Mouse (Mus musculus): Measurements from ENCODE around the gene Lmtk3. TPM values are rescaled to one million over a fixed set of nuclear protein-coding genes. Genes with fewer than 3 reads are reported as not detected.

Lmtk3 gene
- polyA plus RNA-seq, 1 experiment, result 0.11 TPM

DNA sequence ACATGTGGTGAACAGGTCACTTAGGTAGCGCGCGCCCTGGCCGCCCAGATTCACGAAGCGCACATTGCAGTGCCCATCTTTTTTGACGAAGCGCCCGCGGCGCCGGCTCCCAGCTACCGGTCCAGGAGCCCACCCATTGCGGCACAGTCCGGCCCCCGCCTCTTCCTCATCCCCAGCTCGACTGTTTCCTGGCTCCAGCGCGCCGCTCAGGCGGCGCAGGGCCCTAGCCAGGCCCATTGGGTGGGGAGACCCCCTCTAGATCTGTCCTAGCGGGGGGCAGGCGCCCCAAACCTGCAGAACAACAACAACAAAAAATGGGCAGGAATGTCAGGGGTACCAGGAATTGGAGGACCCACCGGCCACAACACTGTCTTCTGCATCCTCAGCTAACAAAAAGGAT is 36.3 kb downstream of the Lmtk3 start:
- no peak overlapping the region for H3K4me2 ChIP-seq (ENCODE audit: low read depth)
- H3K27me3 ChIP-seq (ENCODE audit: control insufficient read depth, insufficient read depth, insufficient read length), result no peaks in the 10 kb centered on the region
- H3K4me3 ChIP-seq, result no peak overlapping the region
- TF ChIP-seq REST (IDR thresholded peaks at IDR 0.05; ENCODE audit: insufficient read depth, insufficient read length) (no peak), MYOG (IDR thresholded peaks at IDR 0.05; ENCODE audit: control insufficient read depth in 1 of 3, insufficient read depth in 1 of 3, insufficient read length in 2 of 3, low read depth in 2 of 3) (no peak), E2F4 (IDR thresholded peaks at IDR 0.05; ENCODE audit: insufficient read depth) (no peak), POLR2A (IDR thresholded peaks at IDR 0.05; ENCODE audit: insufficient read length, low read depth) (no peak), SRF (IDR thresholded peaks at IDR 0.05; ENCODE audit: control insufficient read depth, insufficient read length, low read depth) (no peak), USF1 (IDR thresholded peaks at IDR 0.05; ENCODE audit: low read depth) (no peak), MAX (IDR thresholded peaks at IDR 0.05; ENCODE audit: low read depth) (no peak)
- no peak overlapping the region for H3ac ChIP-seq (ENCODE audit: control insufficient read depth, insufficient read length)
- H3K79me2 ChIP-seq (ENCODE audit: control insufficient read depth, insufficient read depth), result no peaks in the 10 kb centered on the region
- no peaks in the 10 kb centered on the region for H3K36me3 ChIP-seq (ENCODE audit: control insufficient read depth, insufficient read depth)

DNA sequence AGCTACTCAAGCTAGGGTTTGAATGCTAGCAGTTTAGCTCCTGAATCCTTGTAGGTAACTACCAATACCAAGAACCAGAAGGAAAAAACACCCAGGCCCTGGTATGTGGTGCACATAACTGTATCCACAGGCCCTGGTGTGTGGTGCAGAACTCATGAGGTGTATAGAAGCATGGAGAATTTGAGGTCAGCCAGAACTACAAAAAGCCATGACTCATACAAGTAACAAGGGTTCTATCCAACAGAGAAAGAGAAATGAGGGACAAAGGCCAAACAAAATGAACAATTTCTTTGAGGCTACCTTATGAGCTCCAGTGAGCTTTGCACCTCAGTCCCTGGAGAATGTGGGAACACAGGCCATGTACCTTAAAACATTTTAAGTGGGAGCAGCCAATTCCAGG is 37.4 kb downstream of the Lmtk3 start:
- Histone ChIP-seq H3K27me3 (ENCODE audit: control insufficient read depth, insufficient read depth, insufficient read length) (no peaks in the 10 kb centered on the region), H3K79me2 (ENCODE audit: control insufficient read depth, insufficient read depth) (no peaks in the 10 kb centered on the region), H3K36me3 (ENCODE audit: control insufficient read depth, insufficient read depth) (peaks cover 3% of the 10 kb centered on the region), H3K4me2 (ENCODE audit: low read depth) (no peak overlapping the region), H3K4me3 (no peak overlapping the region), H3ac (ENCODE audit: control insufficient read depth, insufficient read length) (no peak overlapping the region)
- TF ChIP-seq TCF12 (IDR thresholded peaks at IDR 0.05; ENCODE audit: insufficient read depth, poor library complexity, severe bottlenecking), result no peak
- TF ChIP-seq SRF (IDR thresholded peaks at IDR 0.05; ENCODE audit: control insufficient read depth, insufficient read length, low read depth), result no peak
- no peak for TF ChIP-seq MYOG (IDR thresholded peaks at IDR 0.05; ENCODE audit: control insufficient read depth in 1 of 3, insufficient read depth in 1 of 3, insufficient read length in 2 of 3, low read depth in 2 of 3)
- TF ChIP-seq REST (IDR thresholded peaks at IDR 0.05; ENCODE audit: insufficient read depth, insufficient read length), result no peak
- no peak for TF ChIP-seq MYOD1 (IDR thresholded peaks at IDR 0.05; ENCODE audit: control insufficient read depth in 1 of 3, insufficient read length in 2 of 3, low read depth in 2 of 3)
- no peak for TF ChIP-seq E2F4 (IDR thresholded peaks at IDR 0.05; ENCODE audit: insufficient read depth)
- no peak for TF ChIP-seq CEBPB (IDR thresholded peaks at IDR 0.05; ENCODE audit: insufficient read depth, poor library complexity, severe bottlenecking)
- no peak for TF ChIP-seq MAX (IDR thresholded peaks at IDR 0.05; ENCODE audit: low read depth)
- TF ChIP-seq POLR2A (IDR thresholded peaks at IDR 0.05; ENCODE audit: insufficient read length, low read depth), result no peak
- TF ChIP-seq POLR2AphosphoS2 (IDR thresholded peaks at IDR 0.05; ENCODE audit: insufficient read length, low read depth), result no peak
- no peak for TF ChIP-seq USF1 (IDR thresholded peaks at IDR 0.05; ENCODE audit: low read depth)
- TF ChIP-seq TCF3 (IDR thresholded peaks at IDR 0.05; ENCODE audit: insufficient read length, low read depth), result no peak

DNA sequence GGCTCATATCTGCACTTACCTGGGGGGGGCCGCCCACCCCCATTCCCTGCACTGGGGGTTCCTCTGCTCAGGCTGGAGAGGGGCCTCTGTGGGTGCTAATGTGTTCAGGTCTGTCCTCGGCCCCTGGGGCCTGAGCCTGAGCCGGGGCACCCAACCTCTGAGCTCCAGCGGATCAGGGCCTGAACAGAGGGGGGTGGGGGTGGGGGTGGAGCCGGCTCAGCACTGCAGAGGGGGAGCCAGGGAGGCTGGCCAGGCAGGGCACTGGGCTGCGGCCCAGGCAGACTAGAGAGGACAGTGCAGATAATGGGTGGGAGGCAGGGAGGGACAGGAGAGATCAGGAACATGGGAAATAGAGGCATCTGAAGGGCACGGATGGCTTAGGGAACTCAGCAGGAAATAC is 41.1 kb downstream of the Lmtk3 start, which contains the start of gene Kcnj14:
Gene Kcnj14, minus strand, starts transcription at position 185 of the 400 bp plus-strand sequence.
- H3K36me3 ChIP-seq (ENCODE audit: control insufficient read depth, insufficient read depth), result peaks cover 9% of the 10 kb centered on the region
- no peak within 1 kb of the TSS for H3K4me3 ChIP-seq
- no peak within 1 kb of the TSS for H3ac ChIP-seq (ENCODE audit: control insufficient read depth, insufficient read length)
- TF ChIP-seq MAX (IDR thresholded peaks at IDR 0.05; ENCODE audit: low read depth) (no peak), USF1 (IDR thresholded peaks at IDR 0.05; ENCODE audit: low read depth) (no peak), MYOD1 (IDR thresholded peaks at IDR 0.05; ENCODE audit: control insufficient read depth in 1 of 3, insufficient read length in 2 of 3, low read depth in 2 of 3) (no peak), CEBPB (IDR thresholded peaks at IDR 0.05; ENCODE audit: insufficient read depth, poor library complexity, severe bottlenecking) (no peak), POLR2A (IDR thresholded peaks at IDR 0.05; ENCODE audit: insufficient read length, low read depth) (no peak), REST (IDR thresholded peaks at IDR 0.05; ENCODE audit: insufficient read depth, insufficient read length) (no peak), SRF (IDR thresholded peaks at IDR 0.05; ENCODE audit: control insufficient read depth, insufficient read length, low read depth) (no peak)
- H3K27me3 ChIP-seq (ENCODE audit: control insufficient read depth, insufficient read depth, insufficient read length), result no peaks in the 10 kb centered on the region
- no peak within 1 kb of the TSS for H3K4me2 ChIP-seq (ENCODE audit: low read depth)
- H3K79me2 ChIP-seq (ENCODE audit: control insufficient read depth, insufficient read depth), result peaks cover 4% of the 10 kb centered on the region

DNA sequence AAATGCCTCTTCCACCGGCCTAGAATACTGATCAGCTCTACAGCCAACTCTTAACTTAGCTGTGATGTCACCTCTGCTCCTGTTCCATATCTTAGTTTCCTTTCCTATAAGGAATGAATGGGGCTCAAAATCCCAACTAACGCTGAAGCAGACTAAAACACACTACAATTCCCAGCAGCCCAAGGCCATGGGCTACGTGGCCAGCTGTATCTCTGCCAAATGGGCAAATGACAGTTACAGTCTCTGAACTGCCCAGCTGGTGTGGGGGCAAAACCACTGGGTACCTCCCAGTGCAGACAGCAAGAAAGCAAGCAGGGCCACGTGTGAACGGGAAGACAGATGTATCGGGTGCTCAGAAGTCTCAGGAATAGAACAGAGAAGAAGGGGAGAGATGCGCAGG is 43.1 kb downstream of the Lmtk3 start:
- no peak for TF ChIP-seq USF1 (IDR thresholded peaks at IDR 0.05; ENCODE audit: low read depth)
- Histone ChIP-seq H3K36me3 (ENCODE audit: control insufficient read depth, insufficient read depth) (peaks cover 9% of the 10 kb centered on the region), H3K4me2 (ENCODE audit: low read depth) (no peak overlapping the region), H3K4me3 (no peak overlapping the region), H3K27me3 (ENCODE audit: control insufficient read depth, insufficient read depth, insufficient read length) (no peaks in the 10 kb centered on the region), H3ac (ENCODE audit: control insufficient read depth, insufficient read length) (no peak overlapping the region), H3K79me2 (ENCODE audit: control insufficient read depth, insufficient read depth) (peaks cover 14% of the 10 kb centered on the region)

DNA sequence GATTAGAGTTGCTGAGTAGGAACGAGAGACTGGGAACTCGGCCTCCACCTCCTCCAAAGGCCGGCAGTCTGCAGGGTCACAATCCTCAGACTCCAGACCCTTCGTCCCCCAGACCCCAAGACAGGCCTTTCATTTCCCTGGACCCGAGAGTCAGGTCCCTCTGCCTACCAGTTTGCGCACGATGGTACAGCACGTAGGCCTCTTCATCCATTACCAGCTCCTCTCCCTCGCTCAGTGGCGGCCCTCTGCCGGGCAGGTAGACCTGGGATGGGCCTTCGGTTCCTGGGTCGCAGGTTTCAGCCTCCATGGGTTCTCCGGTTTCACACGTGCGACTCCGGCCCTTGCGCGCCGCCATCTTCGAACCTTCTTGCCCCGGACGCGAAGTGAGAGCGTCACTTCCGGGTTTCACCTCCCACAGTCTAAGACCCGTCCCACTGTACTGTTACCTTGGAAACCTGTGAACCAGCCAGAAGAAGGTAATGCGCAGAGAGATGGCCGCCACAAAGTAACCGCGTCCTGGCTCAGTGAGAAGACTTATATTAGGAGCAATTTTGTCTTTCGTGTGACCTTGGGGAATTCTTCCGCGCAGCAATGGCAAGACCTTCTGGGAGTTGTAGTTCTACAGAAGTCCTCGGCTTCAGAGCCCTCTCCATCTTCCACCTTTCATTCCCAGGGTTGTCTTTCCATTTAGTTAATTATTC is 47.0 kb downstream of the Lmtk3 start, which contains the start of gene Grwd1:
Gene Grwd1, minus strand, starts transcription at position 518 of the 701 bp plus-strand sequence.
- Histone ChIP-seq H3ac (ENCODE audit: control insufficient read depth, insufficient read length) (peak within 1 kb of the TSS; percentile 36), H3K4me3 (peak within 1 kb of the TSS; percentile 92), H3K36me3 (ENCODE audit: control insufficient read depth, insufficient read depth) (peaks cover 9% of the 10 kb centered on the region), H3K4me2 (ENCODE audit: low read depth) (peak within 1 kb of the TSS; percentile 89), H3K79me2 (ENCODE audit: control insufficient read depth, insufficient read depth) (peaks cover 14% of the 10 kb centered on the region), H3K27me3 (ENCODE audit: control insufficient read depth, insufficient read depth, insufficient read length) (peaks cover 24% of the 10 kb centered on the region)
- no peak for TF ChIP-seq SRF (IDR thresholded peaks at IDR 0.05; ENCODE audit: control insufficient read depth, insufficient read length, low read depth)
- TF ChIP-seq CEBPB (IDR thresholded peaks at IDR 0.05; ENCODE audit: insufficient read depth, poor library complexity, severe bottlenecking), result no peak
- no peak for TF ChIP-seq POLR2AphosphoS2 (IDR thresholded peaks at IDR 0.05; ENCODE audit: insufficient read length, low read depth)
- no peak for TF ChIP-seq MYOD1 (IDR thresholded peaks at IDR 0.05; ENCODE audit: control insufficient read depth in 1 of 3, insufficient read length in 2 of 3, low read depth in 2 of 3)
- TF ChIP-seq TCF12 (IDR thresholded peaks at IDR 0.05; ENCODE audit: insufficient read depth, poor library complexity, severe bottlenecking), result no peak
- TF ChIP-seq REST (IDR thresholded peaks at IDR 0.05; ENCODE audit: insufficient read depth, insufficient read length), result no peak
- TF ChIP-seq E2F4 (IDR thresholded peaks at IDR 0.05; ENCODE audit: insufficient read depth), result peak; percentile 68
- peak; percentile 80 for TF ChIP-seq MAX (IDR thresholded peaks at IDR 0.05; ENCODE audit: low read depth)
- TF ChIP-seq USF1 (IDR thresholded peaks at IDR 0.05; ENCODE audit: low read depth), result no peak
- no peak for TF ChIP-seq MYOG (IDR thresholded peaks at IDR 0.05; ENCODE audit: control insufficient read depth in 1 of 3, insufficient read depth in 1 of 3, insufficient read length in 2 of 3, low read depth in 2 of 3)
- TF ChIP-seq TCF3 (IDR thresholded peaks at IDR 0.05; ENCODE audit: insufficient read length, low read depth), result no peak
- peak; percentile 54 for TF ChIP-seq POLR2A (IDR thresholded peaks at IDR 0.05; ENCODE audit: insufficient read length, low read depth)

Data from myocyte (in vitro differentiated cells).